Mouse (Mus musculus): Measurements from ENCODE around the gene Sap30bp. TPM values are rescaled to one million over a fixed set of nuclear protein-coding genes. Genes with fewer than 3 reads are reported as not detected.
A peak's percentile ranks its signal among the peaks of the same experiment; 100 is the strongest.

Gene Sap30bp
- total RNA-seq (2021): 10 to 100 TPM; 46.7 to 50.1 TPM
- long read RNA-seq, experiment 1, transcript Sap30bp-203 (11 exons, 3,654 nt): major isoform, 44 of 70 reads
- long read RNA-seq, experiment 1, partial matches to known transcripts: 3 of 70 reads
- long read RNA-seq, experiment 1, other reads (novel, unspliced or antisense): 23 of 70 reads
- long read RNA-seq, experiment 2, transcript Sap30bp-203 (11 exons, 3,654 nt): major isoform, 26 of 51 reads
- long read RNA-seq, experiment 2, partial matches to known transcripts: 0 of 51 reads
- long read RNA-seq, experiment 2, other reads (novel, unspliced or antisense): 25 of 51 reads

GRCm38 (mm10) chr11:115933108-115933746, at the start of gene Sap30bp, which contains the start of gene Recql5:
Sap30bp (plus strand) TSS chr11:115933282.
Recql5 (minus strand) TSS chr11:115933477.
- intact Hi-C loops (cut with DNase I): no loop called here
- TF ChIP-seq CTCF (IDR thresholded peaks at IDR 0.05): no peak
- peak within 1 kb of the TSS; percentile 96 for H3K4me3 ChIP-seq
- peak within 1 kb of the TSS; percentile 83 for H3K27ac ChIP-seq
- DNase-seq (ENCODE audit: extremely low spot score in 1 of 2, low spot score in 2 of 2): peak; percentile 98

- H3K27ac ChIP-seq: no peak overlapping the region
- no peak for TF ChIP-seq CTCF (IDR thresholded peaks at IDR 0.05)
- intact Hi-C loops (cut with DNase I): no loop called here
- no peak for DNase-seq (ENCODE audit: extremely low spot score in 1 of 2, low spot score in 2 of 2)
- no peak overlapping the region for H3K4me3 ChIP-seq
Measured at GRCm38 (mm10) chr11:115884361-115884760, 48.7 kb upstream of the Sap30bp start.

GRCm38 (mm10) chr11:115885281-115885680, 47.8 kb upstream of the Sap30bp start:
- no peak for TF ChIP-seq CTCF (IDR thresholded peaks at IDR 0.05)
- intact Hi-C loops (cut with DNase I): no loop called here
- no peak overlapping the region for H3K27ac ChIP-seq
- H3K4me3 ChIP-seq: no peak overlapping the region
- no peak for DNase-seq (ENCODE audit: extremely low spot score in 1 of 2, low spot score in 2 of 2)

- no peak overlapping the region for H3K4me3 ChIP-seq
- no peak for DNase-seq (ENCODE audit: extremely low spot score in 1 of 2, low spot score in 2 of 2)
- TF ChIP-seq CTCF (IDR thresholded peaks at IDR 0.05): no peak
- no peak overlapping the region for H3K27ac ChIP-seq
- intact Hi-C loops (cut with DNase I): no loop called here
Measured at GRCm38 (mm10) chr11:115886446-115886845, 46.6 kb upstream of the Sap30bp start.

- TF ChIP-seq CTCF (IDR thresholded peaks at IDR 0.05): no peak
- H3K4me3 ChIP-seq: no peak overlapping the region
- no peak overlapping the region for H3K27ac ChIP-seq
- no peak for DNase-seq (ENCODE audit: extremely low spot score in 1 of 2, low spot score in 2 of 2)
- intact Hi-C loops (cut with DNase I): no loop called here
Measured at GRCm38 (mm10) chr11:115888020-115888419, 45.1 kb upstream of the Sap30bp start.

GRCm38 (mm10) chr11:115889159-115889558, 43.9 kb upstream of the Sap30bp start:
- TF ChIP-seq CTCF (IDR thresholded peaks at IDR 0.05): no peak
- no peak for DNase-seq (ENCODE audit: extremely low spot score in 1 of 2, low spot score in 2 of 2)
- Histone ChIP-seq H3K4me3 (no peak overlapping the region), H3K27ac (no peak overlapping the region)
- intact Hi-C loops (cut with DNase I): no loop called here

GRCm38 (mm10) chr11:115892213-115892612, 40.9 kb upstream of the Sap30bp start:
- H3K27ac ChIP-seq: no peak overlapping the region
- intact Hi-C loops (cut with DNase I): no loop called here
- H3K4me3 ChIP-seq: no peak overlapping the region
- DNase-seq (ENCODE audit: extremely low spot score in 1 of 2, low spot score in 2 of 2): no peak
- TF ChIP-seq CTCF (IDR thresholded peaks at IDR 0.05): no peak

- intact Hi-C loops (cut with DNase I): no loop called here
- no peak overlapping the region for H3K27ac ChIP-seq
- no peak overlapping the region for H3K4me3 ChIP-seq
- no peak for TF ChIP-seq CTCF (IDR thresholded peaks at IDR 0.05)
- no peak for DNase-seq (ENCODE audit: extremely low spot score in 1 of 2, low spot score in 2 of 2)
Measured at GRCm38 (mm10) chr11:115893071-115893470, 40.0 kb upstream of the Sap30bp start.

GRCm38 (mm10) chr11:115894755-115895520, 38.1 kb upstream of the Sap30bp start:
- TF ChIP-seq CTCF (IDR thresholded peaks at IDR 0.05): peak; percentile 17
- intact Hi-C loops (cut with DNase I): no loop called here
- no peak for DNase-seq (ENCODE audit: extremely low spot score in 1 of 2, low spot score in 2 of 2)
- H3K27ac ChIP-seq: no peak overlapping the region
- H3K4me3 ChIP-seq: no peak overlapping the region

- no peak overlapping the region for H3K4me3 ChIP-seq
- no peak for TF ChIP-seq CTCF (IDR thresholded peaks at IDR 0.05)
- no peak for DNase-seq (ENCODE audit: extremely low spot score in 1 of 2, low spot score in 2 of 2)
- intact Hi-C loops (cut with DNase I): no loop called here
- H3K27ac ChIP-seq: no peak overlapping the region
Measured at GRCm38 (mm10) chr11:115898446-115898845, 34.6 kb upstream of the Sap30bp start.

GRCm38 (mm10) chr11:115898886-115899285, 34.2 kb upstream of the Sap30bp start:
- intact Hi-C loops (cut with DNase I): no loop called here
- no peak overlapping the region for H3K4me3 ChIP-seq
- no peak overlapping the region for H3K27ac ChIP-seq
- peak; percentile 71 for TF ChIP-seq CTCF (IDR thresholded peaks at IDR 0.05)
- DNase-seq (ENCODE audit: extremely low spot score in 1 of 2, low spot score in 2 of 2): peak in 1 of 2 experiments; percentile 31

Data from left cerebral cortex, adult 2 months (tissue).